In the genomic region with DNA sequence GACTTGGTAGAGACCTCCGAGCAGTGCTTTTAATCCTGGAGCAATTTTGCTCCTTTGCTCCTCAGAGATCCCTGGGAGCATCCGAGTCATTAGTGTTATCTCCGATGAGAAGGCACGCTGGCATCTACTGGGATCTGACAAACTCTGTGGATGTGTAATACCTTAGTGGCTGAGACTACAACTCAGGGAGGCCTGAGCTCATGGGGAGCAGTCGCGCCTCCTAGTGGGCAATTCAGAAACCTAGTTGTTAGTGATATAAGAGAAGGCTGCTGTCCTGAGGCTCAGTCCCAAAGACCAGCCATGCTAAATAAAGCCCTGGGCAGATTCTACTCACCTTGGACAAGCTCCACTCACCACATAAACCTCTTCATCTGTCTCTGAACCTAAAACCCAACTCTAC, we compare ENCODE assay signal across 10 mouse cellular contexts. TPM values are rescaled to one million over a fixed set of nuclear protein-coding genes. Genes with fewer than 3 reads are reported as not detected.
DNase-seq lines count a peak whose midpoint lies in the region; ATAC-seq and TF ChIP-seq lines count a peak whose summit lies in the region.
"Had no signal": no experiment of that assay in that cellular context is flagged by ENCODE, and none has a peak within 500 bp of the region (broad histone marks: within the 10 kb centered on the region; RNA-seq: fewer than 3 reads in every experiment).

No protein-coding gene starts in this region.

- no peaks in the 10 kb centered on the region for H3K36me3 ChIP-seq in liver, embryonic 14.5 days (replicated peaks; ENCODE audit: control insufficient read depth, insufficient read depth, low read depth)
- H3K36me3 ChIP-seq: liver, embryonic 15.5 days; stomach, embryonic 15.5 days had no signal

- DNase-seq in layer of hippocampus, postnatal 10 days (ENCODE audit: low spot score in 2 of 2), result peak; percentile 32 to 38
- DNase-seq in layer of hippocampus, postnatal 14 days (ENCODE audit: low spot score in 2 of 2), result no peak
- DNase-seq in ZHBTc4 (ENCODE audit: low read depth, low spot score), result peak; percentile 84
- peak in 1 of 3 experiments; percentile 11 for DNase-seq in liver, embryonic 14.5 days (ENCODE audit: low read depth in 3 of 3, low spot score in 3 of 3)
- DNase-seq in thymus, postnatal 25 days, result peak; percentile 44
- DNase-seq in heart, adult 8-10 months (ENCODE audit: low spot score), result no peak

- H3K27me3 ChIP-seq in liver, embryonic 14.5 days (ENCODE audit: control insufficient read depth, insufficient read depth, low read length), result no peaks in the 10 kb centered on the region
- H3K27me3 ChIP-seq: liver, embryonic 15.5 days; stomach, embryonic 15.5 days had no signal

- H3K9ac ChIP-seq in liver, embryonic 14.5 days (replicated peaks), result no peak overlapping the region
- H3K9ac ChIP-seq: liver, embryonic 15.5 days; stomach, embryonic 15.5 days had no signal

- no peak for TF ChIP-seq POLR2A in cortical plate, adult 2 months (IDR thresholded peaks at IDR 0.05; ENCODE audit: extremely low read depth, insufficient read depth, low read length)

- 36% methylated on average over 6 of the region's 6 CpGs for WGBS in liver, embryonic 14.5 days (ENCODE audit: insufficient replicate concordance)

- 0 out of 2 replicates have a peak, but pooled peaks have one; percentile 21 for TF ChIP-seq CTCF in cortical plate, adult 2 months (IDR thresholded peaks at IDR 0.05; ENCODE audit: extremely low read depth, insufficient read depth, low read length)
- TF ChIP-seq CTCF in liver, embryonic 14.5 days (IDR thresholded peaks at IDR 0.05; ENCODE audit: low read depth), result peak; percentile 60

- H3K4me1 ChIP-seq in cortical plate, adult 2 months (ENCODE audit: control insufficient read depth, insufficient read depth, low read length), result no peaks in the 10 kb centered on the region
- no peaks in the 10 kb centered on the region for H3K4me1 ChIP-seq in liver, embryonic 14.5 days (replicated peaks; ENCODE audit: control insufficient read depth in 2 of 2, insufficient read depth in 2 of 2, low read length in 1 of 2)
- H3K4me1 ChIP-seq: liver, embryonic 15.5 days; stomach, embryonic 15.5 days had no signal

- H3K4me2 ChIP-seq in liver, embryonic 14.5 days (ENCODE audit: low read depth), result no peak overlapping the region
- H3K4me2 ChIP-seq: liver, embryonic 15.5 days; stomach, embryonic 15.5 days had no signal

- ATAC-seq in liver, embryonic 14.5 days (ENCODE audit: insufficient read depth), result no peak

- TF ChIP-seq EP300 in liver, embryonic 14.5 days (IDR thresholded peaks at IDR 0.05; ENCODE audit: low read depth), result no peak

- H3K4me3 ChIP-seq in cortical plate, adult 2 months (ENCODE audit: insufficient read depth, low read length), result no peak overlapping the region
- H3K4me3 ChIP-seq in liver, embryonic 14.5 days (ENCODE audit: insufficient read depth in 1 of 2, low read depth in 2 of 2, low read length in 2 of 2), result no peak overlapping the region
- H3K4me3 ChIP-seq: erythroblast, embryonic 14.5 days; liver, embryonic 15.5 days; stomach, embryonic 15.5 days had no signal

- H3K9me3 ChIP-seq in liver, embryonic 14.5 days (ENCODE audit: control insufficient read depth, low read length), result no peaks in the 10 kb centered on the region
- H3K9me3 ChIP-seq: liver, embryonic 15.5 days; stomach, embryonic 15.5 days had no signal

- H3K27ac ChIP-seq in cortical plate, adult 2 months (ENCODE audit: insufficient read depth, low read length), result no peak overlapping the region
- no peak overlapping the region for H3K27ac ChIP-seq in liver, embryonic 14.5 days
- H3K27ac ChIP-seq: liver, embryonic 15.5 days; stomach, embryonic 15.5 days had no signal

RNA-seq across cellular contexts. Expression of a gene that starts 23.4 kb away (rescaled TPM):
- 100 to 1,000 TPM; 158 to 166 TPM for total RNA-seq in layer of hippocampus, postnatal 10 days (2021)
- total RNA-seq in layer of hippocampus, postnatal 14 days (2021), result 100 to 1,000 TPM; 193 to 195 TPM
- 99.2 and 114 TPM in 2 replicates for polyA plus RNA-seq in cortical plate, adult 2 months (2012; rRNA removed)
- 2.9 and 5.1 TPM in 2 replicates for polyA plus RNA-seq in liver, embryonic 14.5 days (2012; rRNA removed)
- 7.6 TPM in 2 replicates for polyA plus RNA-seq in liver, embryonic 14.5 days (2014; fragmentation: Nextera tagmentation; extraction: Ambion mirVana)
- total RNA-seq in heart, adult 8-10 months (2022), result 100 to 1,000 TPM; 632 to 807 (median 708) TPM

Comparison
In these comparisons a context has a peak if more than half of its experiments do, and no peak if none do; other contexts are left out.
1. DNase-seq: peak in layer of hippocampus, postnatal 10 days (2 of 2), ZHBTc4 (single experiment) and thymus, postnatal 25 days (single experiment); none in layer of hippocampus, postnatal 14 days (0 of 2) and heart, adult 8-10 months (single experiment).